Mouse (Mus musculus) C2C12 (cell line): Measurements from ENCODE around the gene Tanc1.

Source experiments
- CTCF ChIP-seq: IDR thresholded peaks from one replicate; pipeline ENCODE4 v1.5.1; 2011; ENCODE audit not compliant: control insufficient read depth, insufficient read depth, insufficient read length
- FOSL1 ChIP-seq: IDR thresholded peaks from one replicate; pipeline ENCODE4 v1.8.0; 2011; ENCODE audit warnings: mild to moderate bottlenecking, low read length; ENCODE audit not compliant: poor library complexity, insufficient read depth, severe bottlenecking
- MAX ChIP-seq: IDR thresholded peaks from one replicate; pipeline ENCODE4 v1.6.1; 2011; ENCODE audit warnings: mild to moderate bottlenecking, control low read depth
- MYOD1 ChIP-seq: IDR thresholded peaks from one replicate; pipeline ENCODE4 v1.6.1; 2011; ENCODE audit warnings: low read depth; ENCODE audit not compliant: control insufficient read depth, insufficient read length
- MYOG ChIP-seq: IDR thresholded peaks from one replicate; pipeline ENCODE4 v1.6.1; 2011; ENCODE audit not compliant: control insufficient read depth, insufficient read length; ENCODE audit errors: extremely low read depth
- USF1 ChIP-seq: IDR thresholded peaks from one replicate; pipeline ENCODE4 v1.6.1; 2011; ENCODE audit warnings: low read depth, mild to moderate bottlenecking, control low read depth, moderate library complexity

GRCm38 (mm10) chr2:59746070-59746469, 134.2 kb downstream of the Tanc1 start:
- TF ChIP-seq MAX, result no peak
- no peak for TF ChIP-seq USF1
- no peak for TF ChIP-seq CTCF
- no peak for TF ChIP-seq MYOD1
- no peak for TF ChIP-seq MYOG
- TF ChIP-seq FOSL1, result no peak
